16 mouse cellular contexts compared by ENCODE assay signal in the genomic region with DNA sequence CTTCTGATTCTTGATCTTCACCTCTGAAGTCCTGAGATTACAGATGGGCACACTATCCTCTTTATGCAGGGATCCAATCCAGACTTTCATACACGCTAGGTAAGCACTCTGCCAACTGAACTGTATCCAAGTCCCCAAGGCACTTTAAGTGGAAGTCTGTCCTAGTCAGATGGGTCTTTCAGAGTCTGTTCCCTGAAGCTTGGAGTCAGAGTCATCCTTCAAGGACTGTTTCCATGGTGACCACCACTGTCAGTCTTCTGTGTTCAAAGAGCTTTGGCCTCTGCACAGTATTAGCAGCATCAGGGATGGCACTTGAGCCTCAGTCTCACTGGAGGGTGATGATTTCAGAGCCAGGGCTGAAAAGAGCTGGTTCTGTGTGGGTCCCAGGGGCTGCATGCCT.
DNase-seq lines count a peak whose midpoint lies in the region; ATAC-seq and TF ChIP-seq lines count a peak whose summit lies in the region.
"Had no signal": no experiment of that assay in that cellular context is flagged by ENCODE, and none has a peak within 500 bp of the region (broad histone marks: within the 10 kb centered on the region; RNA-seq: fewer than 3 reads in every experiment).

No protein-coding gene starts in this region.

- H3K4me3 ChIP-seq in midbrain, embryonic 13.5 days (replicated peaks), result no peak overlapping the region
- no peak overlapping the region for H3K4me3 ChIP-seq in midbrain, embryonic 10.5 days
- no peak overlapping the region for H3K4me3 ChIP-seq in embryonic facial prominence, embryonic 10.5 days
- H3K4me3 ChIP-seq in neural tube, embryonic 15.5 days (replicated peaks), result no peak overlapping the region
- H3K4me3 ChIP-seq in liver, postnatal 0 days (ENCODE audit: low read depth, low read length), result no peak overlapping the region
- H3K4me3 ChIP-seq: erythroblast, embryonic 14.5 days; heart, embryonic 15.5 days; intestine, embryonic 15.5 days; liver, embryonic 12.5 days had no signal

- no peaks in the 10 kb centered on the region for H3K9me3 ChIP-seq in midbrain, embryonic 13.5 days
- H3K9me3 ChIP-seq in midbrain, embryonic 10.5 days (replicated peaks), result no peaks in the 10 kb centered on the region
- no peaks in the 10 kb centered on the region for H3K9me3 ChIP-seq in embryonic facial prominence, embryonic 10.5 days
- H3K9me3 ChIP-seq in neural tube, embryonic 15.5 days (replicated peaks), result no peaks in the 10 kb centered on the region
- no peaks in the 10 kb centered on the region for H3K9me3 ChIP-seq in liver, postnatal 0 days (ENCODE audit: low read length)
- H3K9me3 ChIP-seq: heart, embryonic 15.5 days; intestine, embryonic 15.5 days; liver, embryonic 12.5 days had no signal

- WGBS in midbrain, embryonic 13.5 days, result 62% methylated on average over 1 of the region's 1 CpGs
- 77% methylated on average over 1 of the region's 1 CpGs for WGBS in midbrain, embryonic 10.5 days
- WGBS in embryonic facial prominence, embryonic 10.5 days, result 77% methylated on average over 1 of the region's 1 CpGs
- 66% methylated on average over 1 of the region's 1 CpGs for WGBS in neural tube, embryonic 15.5 days
- 69% methylated on average over 1 of the region's 1 CpGs for WGBS in liver, postnatal 0 days (ENCODE audit: insufficient replicate concordance)

- no peak overlapping the region for H3K27ac ChIP-seq in midbrain, embryonic 13.5 days
- no peak overlapping the region for H3K27ac ChIP-seq in midbrain, embryonic 10.5 days (replicated peaks)
- H3K27ac ChIP-seq in embryonic facial prominence, embryonic 10.5 days (replicated peaks), result no peak overlapping the region
- no peak overlapping the region for H3K27ac ChIP-seq in neural tube, embryonic 15.5 days (replicated peaks)
- no peak overlapping the region for H3K27ac ChIP-seq in liver, postnatal 0 days (ENCODE audit: low read depth)
- H3K27ac ChIP-seq: heart, embryonic 15.5 days; intestine, embryonic 15.5 days; liver, embryonic 12.5 days; stomach, postnatal 0 days had no signal

- no peak overlapping the region for H3K4me2 ChIP-seq in midbrain, embryonic 13.5 days (replicated peaks)
- no peak overlapping the region for H3K4me2 ChIP-seq in neural tube, embryonic 15.5 days
- no peak overlapping the region for H3K4me2 ChIP-seq in liver, postnatal 0 days (ENCODE audit: low read depth, low read length)
- H3K4me2 ChIP-seq: heart, embryonic 15.5 days; intestine, embryonic 15.5 days; liver, embryonic 12.5 days had no signal

- H3K27me3 ChIP-seq in midbrain, embryonic 13.5 days, result no peaks in the 10 kb centered on the region
- H3K27me3 ChIP-seq in midbrain, embryonic 10.5 days (ENCODE audit: low read depth, poor library complexity, severe bottlenecking), result no peaks in the 10 kb centered on the region
- no peaks in the 10 kb centered on the region for H3K27me3 ChIP-seq in embryonic facial prominence, embryonic 10.5 days (replicated peaks; ENCODE audit: low read depth, poor library complexity, severe bottlenecking)
- no peaks in the 10 kb centered on the region for H3K27me3 ChIP-seq in neural tube, embryonic 15.5 days (replicated peaks)
- H3K27me3 ChIP-seq in liver, postnatal 0 days (ENCODE audit: insufficient read depth, low read length), result no peaks in the 10 kb centered on the region
- H3K27me3 ChIP-seq: heart, embryonic 15.5 days; intestine, embryonic 15.5 days; liver, embryonic 12.5 days had no signal

- TF ChIP-seq CTCF in liver, postnatal 0 days (IDR thresholded peaks at IDR 0.05; ENCODE audit: low read depth), result no peak

- peak; percentile 18 for DNase-seq in embryo, embryonic 10.5 days (ENCODE audit: low spot score)
- no peak for DNase-seq in embryo, embryonic 9.5 days (ENCODE audit: extremely low spot score)
- DNase-seq in midbrain, embryonic 10.5 days (ENCODE audit: low spot score), result no peak
- peak; percentile 5 for DNase-seq in embryonic facial prominence, embryonic 10.5 days (ENCODE audit: low spot score)
- DNase-seq in testis, postnatal 14 days (ENCODE audit: low spot score), result no peak
- DNase-seq in liver, postnatal 0 days, result no peak
- DNase-seq: gastrocnemius, postnatal 36 days; kidney, postnatal 14 days; lung, postnatal 14 days had no signal

- H3K36me3 ChIP-seq in midbrain, embryonic 13.5 days, result no peaks in the 10 kb centered on the region
- H3K36me3 ChIP-seq in midbrain, embryonic 10.5 days, result no peaks in the 10 kb centered on the region
- H3K36me3 ChIP-seq in embryonic facial prominence, embryonic 10.5 days (replicated peaks), result no peaks in the 10 kb centered on the region
- H3K36me3 ChIP-seq in neural tube, embryonic 15.5 days, result no peaks in the 10 kb centered on the region
- no peaks in the 10 kb centered on the region for H3K36me3 ChIP-seq in liver, postnatal 0 days (replicated peaks; ENCODE audit: insufficient read depth, low read length)
- H3K36me3 ChIP-seq: heart, embryonic 15.5 days; intestine, embryonic 15.5 days; liver, embryonic 12.5 days had no signal

- peak; percentile 58 for ATAC-seq in midbrain, embryonic 13.5 days
- ATAC-seq in neural tube, embryonic 15.5 days (ENCODE audit: low FRiP score), result peak; percentile 87
- no peak for ATAC-seq in liver, postnatal 0 days
- ATAC-seq: intestine, embryonic 15.5 days; liver, embryonic 12.5 days had no signal

- H3K4me1 ChIP-seq in midbrain, embryonic 13.5 days (replicated peaks), result peaks cover 13% of the 10 kb centered on the region; the same call in 1 of the 2 replicates
- H3K4me1 ChIP-seq in midbrain, embryonic 10.5 days, result peaks cover 7% of the 10 kb centered on the region; the same call in 1 of the 2 replicates
- H3K4me1 ChIP-seq in embryonic facial prominence, embryonic 10.5 days, result no peaks in the 10 kb centered on the region
- peaks cover 5% of the 10 kb centered on the region; the same call in 1 of the 2 replicates for H3K4me1 ChIP-seq in neural tube, embryonic 15.5 days
- no peaks in the 10 kb centered on the region for H3K4me1 ChIP-seq in liver, postnatal 0 days (ENCODE audit: insufficient read depth)
- H3K4me1 ChIP-seq: heart, embryonic 15.5 days; intestine, embryonic 15.5 days; liver, embryonic 12.5 days had no signal

- TF ChIP-seq EP300 in liver, postnatal 0 days (IDR thresholded peaks at IDR 0.05; ENCODE audit: low read depth), result no peak

- no peak overlapping the region for H3K9ac ChIP-seq in midbrain, embryonic 13.5 days (replicated peaks)
- no peak overlapping the region for H3K9ac ChIP-seq in neural tube, embryonic 15.5 days (replicated peaks)
- no peak overlapping the region for H3K9ac ChIP-seq in liver, postnatal 0 days (replicated peaks)
- H3K9ac ChIP-seq: heart, embryonic 15.5 days; intestine, embryonic 15.5 days; liver, embryonic 12.5 days had no signal

Comparison
In these comparisons a context has a peak if more than half of its experiments do, and no peak if none do; other contexts are left out.
1. DNase-seq: peak in embryo, embryonic 10.5 days (single experiment) and embryonic facial prominence, embryonic 10.5 days (single experiment); none in embryo, embryonic 9.5 days (single experiment), midbrain, embryonic 10.5 days (single experiment), testis, postnatal 14 days (single experiment) and liver, postnatal 0 days (single experiment).